Mouse (Mus musculus) heart, adult 2 months (tissue): ENCODE data around the gene Bcas3.

Experiments
- CTCF ChIP-seq: fragments of 200-600 bp; IDR thresholded peaks from 2 replicates; pipeline ENCODE4 v1.8.1; 2022; ENCODE audit warnings: antibody characterized with exemption, mild to moderate bottlenecking, moderate library complexity
- EP300 ChIP-seq: fragments of 200-500 bp; IDR thresholded peaks from 2 replicates; pipeline ENCODE4 v1.6.1; 2011; ENCODE audit warnings: low read depth, low read length, control low read depth; ENCODE audit not compliant: insufficient read depth
- POLR2A ChIP-seq: fragments of 200-500 bp; IDR thresholded peaks from 2 replicates; pipeline ENCODE4 v1.6.1; 2011; ENCODE audit warnings: mild to moderate bottlenecking, low read depth, low read length, control low read depth; ENCODE audit not compliant: insufficient read depth

- no peak for TF ChIP-seq CTCF
- no peak for TF ChIP-seq EP300
- no peak for TF ChIP-seq POLR2A
Observed at GRCm38 (mm10) chr11:85811676-85812075, 458.7 kb downstream of the Bcas3 start.
